Mouse (Mus musculus) gastrocnemius, postnatal 36 days (tissue): Measurements from ENCODE around the gene Scube3. TPM values are rescaled to one million over a fixed set of nuclear protein-coding genes. Genes with fewer than 3 reads are reported as not detected.
A peak's percentile ranks its signal among the peaks of the same experiment; 100 is the strongest.

Experiments used
- DNase-seq, 2 experiments: peaks; one replicate each; pipeline ENCODE4 v3.0.0; 2022
- intact Hi-C: fragments of 180-260 bp; cut with DNase I; formaldehyde crosslinking; loops from one replicate; pipeline ENCODE4 v1.15.1; 2025
- long read RNA-seq, 2 experiments: library from polyadenylated mRNA; stranded (forward); transcript quantifications; one replicate each; pipeline ENCODE4 v2.0.0; 2021
- total RNA-seq, 2 experiments: library from RNA; stranded (reverse); gene quantifications; 2 replicates each; pipeline ENCODE4 v1.2.3; 2021

Scube3 gene
- total RNA-seq = under 1 TPM; 0.13 to 0.15 TPM
- long read RNA-seq, experiment 1 = 0 reads
- long read RNA-seq, experiment 2 = 0 reads

DNA sequence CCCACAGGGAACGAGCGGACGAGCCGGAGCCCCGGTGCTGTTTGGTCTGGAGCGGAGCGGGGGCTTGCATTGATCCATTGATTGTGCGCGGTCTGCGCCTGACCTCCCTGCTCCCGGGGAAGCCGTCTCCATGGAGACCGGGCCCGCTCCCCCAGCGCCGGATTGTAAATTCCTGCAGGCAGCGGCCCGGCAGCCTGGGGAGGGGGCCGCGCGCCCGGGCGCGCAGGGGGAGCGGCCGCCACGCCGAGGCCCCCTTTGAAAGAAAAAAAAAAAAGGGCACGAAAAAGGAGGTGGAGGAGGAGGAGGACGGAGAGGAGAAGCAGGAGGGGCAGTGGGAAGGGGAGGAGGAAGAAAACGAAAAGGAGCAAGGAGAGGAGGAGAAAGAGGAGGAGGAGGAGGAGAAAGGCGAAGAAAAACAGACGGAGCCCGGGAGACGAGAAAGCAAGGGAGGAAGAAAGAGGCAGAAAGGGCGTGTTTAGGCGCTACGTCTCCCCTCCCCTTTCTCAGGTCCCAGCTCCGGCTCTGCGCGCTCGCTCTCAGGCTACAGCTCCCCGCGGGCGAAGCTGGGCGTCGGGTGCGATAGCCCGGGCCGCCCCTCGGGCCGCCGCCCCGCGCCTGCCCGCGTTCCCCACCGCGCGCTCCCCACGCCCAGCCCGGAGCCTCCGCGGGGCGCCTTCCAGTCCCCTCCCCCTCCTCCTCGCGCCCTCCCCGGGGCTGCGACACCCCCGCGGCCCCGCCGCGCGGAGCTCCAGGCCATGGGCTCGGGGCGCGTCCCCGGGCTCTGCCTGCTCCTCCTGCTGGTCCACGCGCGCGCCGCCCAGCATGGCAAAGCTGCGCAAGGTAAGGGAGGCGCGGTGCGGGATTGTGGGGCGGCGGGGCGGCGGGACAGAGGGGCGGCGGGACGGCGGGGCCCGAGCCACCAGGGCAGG is at the start of gene Scube3:
TSS of gene Scube3 (plus strand) at position 371 of the 929 bp plus-strand sequence.
- intact Hi-C loops = no loop called here
- DNase-seq = no peak

GRCm38 (mm10) chr17:28092297-28092696 is 49.6 kb upstream of the Scube3 start:
- intact Hi-C loops = no loop called here
- no peak for DNase-seq

DNA sequence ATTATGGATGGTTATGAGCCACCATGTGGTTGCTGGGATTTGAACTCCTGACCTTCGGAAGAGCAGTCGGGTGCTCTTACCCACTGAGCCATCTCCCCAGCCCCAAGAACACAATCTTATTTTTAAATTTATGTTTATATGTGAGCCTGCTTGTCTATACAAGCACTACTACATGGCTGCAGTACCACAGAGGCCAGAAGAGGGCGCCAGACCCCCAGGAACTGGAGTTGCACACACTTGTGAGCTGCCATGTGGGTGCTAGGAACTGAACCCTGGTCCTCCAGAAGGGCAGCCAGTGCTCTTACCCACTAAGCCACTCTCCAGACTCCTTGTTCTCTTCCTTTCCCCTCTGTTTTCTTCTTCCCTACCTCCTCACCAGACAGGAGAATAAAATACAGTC is 48.1 kb upstream of the Scube3 start:
- no peak for DNase-seq
- intact Hi-C loops = no loop called here

GRCm38 (mm10) chr17:28096418-28096817 is 45.5 kb upstream of the Scube3 start:
- DNase-seq = no peak
- intact Hi-C loops = no loop called here

GRCm38 (mm10) chr17:28097308-28097707 is 44.6 kb upstream of the Scube3 start:
- no peak for DNase-seq
- intact Hi-C loops = no loop called here

DNA sequence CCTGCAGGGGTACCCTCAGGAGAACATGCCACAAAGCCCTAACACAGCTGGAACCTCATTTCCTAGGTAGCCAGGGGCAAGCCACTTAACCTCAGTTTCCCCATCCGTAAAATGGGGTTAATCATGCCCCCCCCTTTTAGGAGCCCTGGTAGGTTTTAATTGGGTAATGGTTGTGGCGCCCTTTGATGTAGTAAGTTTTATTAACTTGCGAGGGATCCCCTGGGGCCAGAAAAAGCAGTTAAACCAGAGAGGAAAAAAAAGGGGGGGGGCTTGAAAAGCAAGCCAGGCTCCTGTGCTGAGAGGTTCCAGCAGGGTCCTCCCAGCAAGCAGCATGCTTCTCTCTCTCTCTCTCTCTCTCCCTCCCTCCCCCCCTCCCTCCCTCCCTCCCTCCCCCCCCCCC is 42.9 kb upstream of the Scube3 start:
- intact Hi-C loops = no loop called here
- DNase-seq = no peak

DNA sequence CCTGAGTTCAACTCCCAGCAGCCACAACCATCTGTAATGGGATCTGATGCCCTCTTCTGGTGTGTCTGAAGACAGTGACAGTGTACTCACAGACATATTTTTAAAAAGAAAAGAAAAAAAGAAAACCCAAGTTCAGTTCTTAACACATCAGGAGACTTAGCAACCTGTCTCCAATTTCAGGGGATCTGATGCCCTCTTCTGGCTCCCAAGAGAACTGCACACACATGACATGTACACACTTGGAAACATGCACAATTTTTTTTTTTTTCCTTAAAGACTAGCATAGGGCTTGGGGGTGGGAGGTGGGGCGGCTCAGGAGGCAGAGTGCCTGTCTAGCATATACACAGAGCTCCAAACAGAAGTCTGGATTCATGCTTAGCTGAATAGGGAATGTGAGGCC is 41.3 kb upstream of the Scube3 start:
- intact Hi-C loops = no loop called here
- no peak for DNase-seq

- no peak for DNase-seq
- intact Hi-C loops = no loop called here
These were observed 40.6 kb upstream of the Scube3 start for GRCm38 (mm10) chr17:28101284-28101887.

GRCm38 (mm10) chr17:28101902-28102319 is 40.0 kb upstream of the Scube3 start:
- DNase-seq = no peak
- intact Hi-C loops = no loop called here

- no peak for DNase-seq
- intact Hi-C loops = no loop called here
These were observed 37.5 kb upstream of the Scube3 start for GRCm38 (mm10) chr17:28104416-28104815.

- no peak for DNase-seq
- intact Hi-C loops = no loop called here
These were observed 35.6 kb upstream of the Scube3 start for GRCm38 (mm10) chr17:28106352-28106751.

DNA sequence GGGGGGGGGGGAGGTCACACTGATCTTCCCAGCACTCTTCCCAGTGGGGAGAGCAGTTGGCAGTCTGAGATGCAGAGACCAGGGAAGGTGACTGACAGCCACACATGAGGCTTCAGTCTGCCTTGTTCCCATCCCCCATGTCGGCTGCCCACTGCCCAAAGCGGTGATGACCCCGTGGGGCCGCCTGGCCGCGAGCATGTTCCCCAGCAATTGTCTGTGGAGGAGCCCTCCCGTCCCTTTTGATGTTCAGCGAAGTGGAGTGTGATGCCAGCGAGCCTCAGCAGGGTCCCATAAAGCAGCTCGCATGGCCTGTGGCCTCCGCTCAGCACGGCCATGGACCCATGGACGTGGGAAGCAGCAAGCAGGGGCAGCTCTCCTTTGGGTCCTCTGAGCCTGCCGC is 34.7 kb upstream of the Scube3 start:
- intact Hi-C loops = no loop called here
- no peak for DNase-seq

DNA sequence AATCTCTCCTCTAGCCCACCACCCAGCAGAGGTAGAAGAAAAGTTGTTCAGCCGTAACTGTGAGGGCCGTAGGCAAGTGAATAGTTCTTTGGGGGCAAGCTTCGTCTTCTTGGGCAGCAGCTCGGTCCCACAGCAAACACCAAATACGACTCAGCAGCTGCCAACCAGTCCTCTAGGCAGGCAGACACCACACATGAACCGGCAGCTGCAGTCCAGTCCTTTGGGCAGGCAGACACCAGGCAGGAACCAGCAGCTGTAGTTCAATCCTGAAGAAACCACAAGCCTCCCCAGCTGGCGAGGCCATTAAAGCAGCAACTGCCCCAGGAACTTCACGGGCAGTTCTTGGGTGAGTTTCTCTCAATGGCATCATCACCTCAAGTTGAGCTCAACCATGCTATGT is 29.7 kb upstream of the Scube3 start:
- intact Hi-C loops = no loop called here
- no peak for DNase-seq

DNA sequence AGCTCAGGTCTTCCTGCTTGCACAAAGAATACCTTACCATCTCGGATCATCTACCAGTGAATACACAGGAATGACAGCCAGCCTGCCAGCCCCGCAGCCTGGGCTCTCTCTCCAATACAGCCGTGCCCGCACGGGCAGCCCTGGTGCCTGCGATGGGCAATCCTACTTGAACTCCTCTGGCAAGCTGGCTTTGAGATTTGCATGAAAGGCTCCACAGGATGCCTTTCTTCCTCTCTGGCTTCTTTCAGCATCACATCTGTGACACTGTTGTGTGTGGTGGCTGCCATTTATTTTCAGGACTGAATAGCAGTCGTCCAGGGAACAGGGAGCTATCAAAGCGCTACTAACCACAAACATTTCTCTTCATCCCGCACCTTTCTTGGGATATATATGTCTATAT is 25.6 kb upstream of the Scube3 start:
- intact Hi-C loops = no loop called here
- DNase-seq = no peak

DNA sequence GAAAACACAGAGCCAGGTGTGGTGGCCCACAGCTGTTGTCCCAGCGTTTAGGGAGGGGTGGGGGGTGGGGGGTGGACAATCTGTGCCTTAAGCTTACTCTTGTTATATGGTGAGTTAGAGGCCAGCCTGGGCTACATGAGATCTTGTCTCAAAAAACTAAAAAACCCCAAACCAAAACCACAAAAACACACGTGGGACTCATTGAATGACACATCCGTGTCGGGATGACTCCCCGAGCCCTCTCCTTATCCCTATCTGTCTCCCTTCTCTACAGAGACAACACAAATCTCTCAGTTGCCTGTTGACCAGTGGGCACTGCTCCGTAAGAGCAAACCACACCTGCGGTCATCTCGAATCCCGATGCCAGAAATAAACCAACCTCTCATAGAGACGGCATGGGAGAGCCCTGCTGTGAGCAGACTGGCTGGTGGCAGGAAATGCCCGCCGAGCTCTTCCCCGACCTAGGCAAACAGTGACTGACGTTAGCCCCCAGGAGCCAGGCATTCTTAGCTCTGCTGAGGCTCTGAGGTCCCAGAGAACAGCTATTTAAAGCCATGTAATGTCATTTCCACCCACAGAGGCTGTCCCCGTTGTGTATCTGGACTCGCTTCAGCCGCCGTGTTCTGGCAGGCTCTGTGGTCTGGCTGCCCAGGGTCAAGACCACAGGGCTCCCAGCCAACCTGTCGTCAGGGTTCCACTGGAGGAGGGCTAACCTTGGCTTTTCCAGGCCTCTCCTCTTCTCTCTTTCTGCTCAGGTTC is 24.3 kb upstream of the Scube3 start:
- intact Hi-C loops = no loop called here

DNA sequence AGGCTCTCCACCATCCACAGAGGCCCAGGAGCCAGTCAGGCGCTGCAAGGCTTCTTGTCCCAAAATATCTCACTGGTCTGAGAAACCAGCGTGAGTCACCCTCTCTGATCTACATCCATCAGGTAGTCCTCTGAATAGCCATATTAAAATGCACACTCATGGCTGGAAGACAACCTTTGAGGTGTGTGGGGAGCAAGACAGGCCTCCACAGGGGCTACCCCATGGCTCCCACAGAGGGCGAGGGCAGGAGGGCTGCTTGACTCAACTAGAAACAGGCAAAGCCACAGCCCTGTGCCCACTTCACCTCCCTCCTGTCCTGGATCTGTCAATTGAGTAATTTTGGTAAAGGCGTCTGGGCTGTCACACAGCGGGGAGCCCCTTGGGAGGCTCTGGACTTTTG is 21.5 kb upstream of the Scube3 start:
- intact Hi-C loops = no loop called here
- DNase-seq = no peak

More for the DNA sequence above, 24.3 kb upstream of the Scube3 start:
- peak; percentile 23 to 33 for DNase-seq

- DNase-seq = no peak
- intact Hi-C loops = no loop called here
These were observed 19.0 kb upstream of the Scube3 start for GRCm38 (mm10) chr17:28122949-28123348.

DNA sequence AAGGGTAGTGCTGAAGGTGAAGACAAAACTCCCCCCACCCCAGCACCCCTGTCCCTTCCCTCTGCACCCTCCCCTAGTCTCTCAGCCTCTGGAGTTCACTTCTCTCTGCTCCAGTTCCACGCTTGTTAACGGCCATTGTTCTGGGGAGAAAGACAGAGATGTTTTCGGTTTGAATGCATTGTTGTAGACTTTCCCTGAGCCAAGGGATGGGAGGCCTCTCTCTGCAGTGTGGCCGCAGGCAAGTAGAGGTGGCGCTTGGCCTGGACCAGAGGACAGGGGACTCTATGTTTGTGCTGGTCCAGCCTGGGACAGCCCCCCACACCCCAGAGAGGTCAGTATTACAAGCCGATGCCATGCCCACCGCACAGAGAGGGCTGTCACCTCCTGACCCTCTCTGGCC is 18.3 kb upstream of the Scube3 start:
- no peak for DNase-seq
- intact Hi-C loops = no loop called here

GRCm38 (mm10) chr17:28124368-28124767 is 17.6 kb upstream of the Scube3 start:
- intact Hi-C loops = no loop called here
- no peak for DNase-seq

DNA sequence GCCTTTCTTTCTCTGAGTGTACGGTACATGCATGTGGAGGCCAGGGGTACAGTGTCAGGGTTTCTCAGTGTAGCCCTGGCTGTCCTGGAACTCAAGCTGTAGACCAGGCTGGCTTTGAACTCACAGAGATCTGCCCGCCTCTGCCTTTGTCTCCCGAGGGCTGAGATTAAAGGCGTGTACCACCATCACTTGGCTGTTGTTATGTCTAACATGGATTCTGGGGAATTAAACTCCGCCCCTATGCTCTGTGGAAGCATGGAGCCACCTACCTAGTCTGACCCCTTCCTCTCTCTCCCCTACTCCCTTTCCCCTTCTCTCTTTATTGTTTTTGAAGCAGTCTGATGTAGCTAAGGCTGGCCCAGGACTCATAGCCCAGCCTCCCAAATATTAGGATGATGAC is 12.1 kb upstream of the Scube3 start:
- no peak for DNase-seq
- intact Hi-C loops = no loop called here
